Mouse (Mus musculus) A20 (cell line): Measurements from ENCODE around the gene Stpg4.

Source experiments
- DNase-seq: peaks from one replicate; pipeline ENCODE4 v3.0.0-alpha.2; 2011; ENCODE audit warnings: low read depth, low spot score

Stpg4 gene

DNA sequence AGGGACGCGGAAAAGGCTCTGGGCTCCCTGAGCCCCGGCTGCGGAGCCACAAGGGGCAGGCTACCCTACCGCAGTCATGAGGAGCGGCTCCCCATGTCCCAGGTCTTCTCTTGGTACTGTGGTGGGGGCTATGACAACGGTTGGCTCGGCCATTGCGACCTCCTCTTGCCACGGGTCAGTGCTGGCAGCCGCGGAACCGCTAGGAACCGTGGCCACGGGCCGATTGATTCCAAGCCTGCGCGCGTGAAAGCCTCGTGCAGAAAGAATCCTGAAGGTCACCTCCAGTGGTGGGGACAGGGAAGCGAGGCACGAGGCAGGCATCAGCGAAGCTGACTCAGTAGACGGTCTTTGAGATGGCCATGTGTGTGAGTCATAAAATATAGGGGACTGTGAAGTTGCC lies at the start of gene Stpg4:
Gene Stpg4 (minus strand): TSS at position 231 of the 400 bp plus-strand sequence.
- DNase-seq: no peak

DNA sequence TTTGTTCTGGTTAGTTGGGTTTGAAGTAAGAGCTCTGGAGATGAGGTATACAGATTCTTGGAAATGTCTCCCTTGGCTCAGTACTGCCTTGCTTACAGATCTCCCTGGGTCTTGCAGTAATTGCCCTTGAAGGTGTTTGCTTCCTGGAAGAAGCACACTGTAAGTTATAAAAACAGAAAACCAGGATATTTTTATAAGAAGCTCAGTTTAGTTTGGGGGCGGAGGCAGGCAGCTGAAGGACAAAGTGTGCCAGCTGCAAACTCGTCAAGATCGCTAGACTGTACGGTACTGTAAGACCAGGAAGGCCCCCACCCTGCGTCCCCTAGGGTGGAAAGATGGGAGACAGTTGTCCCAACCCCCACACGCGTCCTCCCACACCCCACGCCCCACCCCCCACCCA lies 47.8 kb upstream of the Stpg4 start:
- DNase-seq: no peak

DNA sequence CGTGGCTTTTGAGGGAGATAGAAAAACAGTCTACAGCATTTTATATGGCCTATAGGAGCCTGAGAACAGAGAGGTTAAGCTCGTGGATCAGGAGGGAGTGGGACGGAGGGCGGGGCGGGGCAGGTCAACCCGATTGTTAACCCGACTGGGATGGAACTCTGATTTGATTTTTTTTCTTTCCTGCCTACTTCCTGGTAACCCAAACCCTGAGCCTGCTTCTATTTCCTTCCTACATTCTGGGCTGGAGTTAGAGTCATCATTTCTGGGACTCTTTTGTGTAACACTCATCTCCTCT lies 46.9 kb upstream of the Stpg4 start:
- no peak for DNase-seq

DNA sequence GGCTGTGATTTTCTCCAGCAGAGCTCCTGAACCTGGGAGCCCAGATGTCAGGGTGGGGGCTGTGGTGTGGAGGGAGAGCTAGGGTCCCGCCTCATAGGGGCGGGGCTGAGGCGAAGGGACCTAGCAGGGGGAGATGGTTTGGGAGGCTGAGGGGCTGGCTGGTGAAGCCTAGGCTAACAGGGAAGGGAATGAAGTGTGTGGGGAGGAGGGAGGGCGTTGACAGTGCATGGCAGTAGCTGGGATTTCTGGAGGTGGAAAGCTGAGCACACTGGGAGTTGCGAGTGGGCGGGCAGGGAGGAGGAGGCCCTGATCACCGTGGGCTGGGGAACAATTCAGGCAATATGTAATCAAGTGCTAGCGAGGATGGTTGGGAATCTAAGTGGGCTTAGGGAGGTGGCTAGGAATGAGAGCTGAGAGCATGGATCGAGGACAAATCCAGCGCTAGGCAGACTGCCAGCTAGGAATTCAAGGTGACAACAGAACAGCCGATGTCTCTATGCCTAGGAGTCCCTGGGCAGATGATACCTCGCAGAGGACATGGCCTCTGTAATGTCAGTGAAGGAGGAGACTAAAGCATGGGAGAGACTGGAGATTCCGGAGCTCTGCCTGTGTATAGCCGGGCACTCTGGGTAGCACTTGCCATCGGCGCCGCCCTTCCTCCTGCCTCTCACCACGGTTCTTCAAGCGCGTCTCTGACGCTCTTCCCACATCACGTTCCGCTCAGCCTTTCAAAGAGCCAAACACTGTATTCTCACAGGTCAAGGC lies 46.4 kb upstream of the Stpg4 start:
- DNase-seq: no peak

DNA sequence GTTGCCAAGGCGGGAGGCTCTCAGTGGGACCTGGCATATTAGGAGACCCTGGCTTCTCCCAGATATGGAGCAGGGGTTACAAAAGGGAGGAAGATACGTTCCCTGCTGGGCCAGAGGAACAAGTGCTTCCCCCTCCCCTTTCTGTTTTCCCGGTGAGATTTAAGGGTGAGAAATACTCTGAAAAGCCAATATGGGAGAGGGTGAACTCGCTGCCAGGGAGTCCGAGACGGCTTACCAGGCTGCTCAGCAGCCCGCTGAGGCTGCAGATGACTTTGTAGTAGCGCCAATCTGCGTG lies 45.8 kb upstream of the Stpg4 start:
- DNase-seq: no peak

DNA sequence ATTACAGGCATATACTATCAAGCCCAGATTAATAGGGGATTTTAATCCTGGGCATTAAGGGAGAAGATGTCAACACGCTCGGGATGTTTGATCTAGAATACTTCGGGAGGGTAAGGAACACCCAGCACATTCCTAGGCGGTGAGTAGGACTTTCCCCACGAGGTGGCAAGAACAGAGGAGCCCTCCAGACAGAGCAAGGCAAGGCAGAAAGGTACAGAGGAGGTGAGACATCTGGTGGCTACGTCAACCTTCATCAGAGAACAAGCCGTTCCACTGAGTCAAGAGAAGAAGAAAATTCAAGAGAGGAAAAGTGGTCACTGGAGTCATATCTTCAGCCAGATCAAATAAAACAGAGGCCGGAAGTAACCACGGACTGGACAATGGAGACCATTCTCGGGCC lies 45.3 kb upstream of the Stpg4 start:
- DNase-seq: no peak

DNA sequence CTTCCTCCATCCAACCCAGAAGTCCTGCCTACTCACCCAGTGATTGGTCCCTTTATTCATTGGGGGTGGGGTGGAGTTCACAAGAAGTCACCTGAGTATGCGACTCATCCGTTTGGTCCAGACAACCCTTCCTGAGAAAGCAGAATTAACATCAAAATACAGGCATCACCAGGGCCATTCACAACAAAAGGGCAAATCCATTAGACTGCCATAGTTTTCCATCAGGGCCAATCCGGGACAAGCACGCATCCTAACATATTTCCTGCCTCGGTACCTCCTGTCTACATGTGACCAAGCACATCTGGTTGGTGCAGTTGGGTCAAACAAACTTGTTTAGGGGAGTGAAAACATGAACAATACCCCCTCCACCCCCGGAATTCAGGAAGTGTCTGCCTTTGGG lies 44.1 kb upstream of the Stpg4 start:
- no peak for DNase-seq

DNA sequence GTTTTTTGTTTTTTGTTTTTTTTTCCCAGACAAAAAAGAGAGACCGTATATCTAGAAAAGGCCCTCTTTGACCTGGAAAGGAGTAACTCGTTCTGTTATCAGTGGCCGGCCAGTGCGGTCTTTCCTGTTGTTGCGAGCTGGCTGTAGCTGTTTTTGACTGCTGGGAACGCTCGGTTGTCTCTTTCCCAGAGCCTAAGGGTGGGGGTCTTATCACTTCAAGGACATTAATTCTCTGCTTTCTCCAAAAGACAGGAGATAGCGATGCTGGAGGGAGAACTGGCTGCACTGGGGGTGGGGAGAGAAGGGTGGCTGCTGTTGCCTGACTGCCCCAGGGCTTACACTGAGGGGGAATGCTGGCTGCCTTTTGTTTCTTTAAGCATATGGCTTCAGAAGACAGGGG lies 43.3 kb upstream of the Stpg4 start:
- no peak for DNase-seq

DNA sequence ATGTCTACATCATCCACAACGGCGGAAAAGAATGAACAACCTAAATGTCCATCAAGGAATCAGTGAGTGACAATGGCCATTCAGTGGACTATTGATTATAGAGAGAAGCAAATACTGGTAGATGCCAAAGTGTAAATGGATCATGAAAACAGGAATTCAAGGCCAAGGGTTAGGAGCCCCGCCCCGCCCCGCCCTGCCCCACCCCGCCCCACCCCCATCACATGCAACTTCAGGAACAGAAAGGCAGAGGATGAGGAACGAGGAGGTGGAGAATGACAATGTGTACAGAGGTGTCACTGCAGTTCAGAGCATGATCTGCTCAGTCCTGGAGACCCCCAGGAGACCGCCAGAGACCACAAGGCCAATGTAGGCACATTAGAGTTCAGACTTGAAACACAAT lies 42.7 kb upstream of the Stpg4 start:
- DNase-seq: no peak

DNA sequence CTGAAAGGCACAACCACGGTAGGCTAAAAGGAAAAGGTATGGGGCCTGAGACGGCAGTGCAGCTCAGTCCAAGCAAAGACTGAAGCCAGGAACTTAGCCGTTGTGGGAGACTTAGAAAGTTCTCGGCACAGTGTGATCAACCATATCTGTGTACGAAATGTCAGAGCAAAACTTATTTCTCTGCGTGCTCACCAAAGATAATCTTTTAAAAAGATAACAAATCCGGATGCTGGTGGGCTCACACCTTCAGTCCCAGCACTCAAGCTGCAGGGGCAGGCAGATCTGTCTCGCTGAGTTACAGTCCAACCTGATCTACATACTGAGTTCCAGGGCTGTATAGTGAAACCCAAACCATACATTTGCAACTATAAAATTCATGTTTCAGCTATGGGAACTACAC lies 41.9 kb upstream of the Stpg4 start:
- no peak for DNase-seq

DNA sequence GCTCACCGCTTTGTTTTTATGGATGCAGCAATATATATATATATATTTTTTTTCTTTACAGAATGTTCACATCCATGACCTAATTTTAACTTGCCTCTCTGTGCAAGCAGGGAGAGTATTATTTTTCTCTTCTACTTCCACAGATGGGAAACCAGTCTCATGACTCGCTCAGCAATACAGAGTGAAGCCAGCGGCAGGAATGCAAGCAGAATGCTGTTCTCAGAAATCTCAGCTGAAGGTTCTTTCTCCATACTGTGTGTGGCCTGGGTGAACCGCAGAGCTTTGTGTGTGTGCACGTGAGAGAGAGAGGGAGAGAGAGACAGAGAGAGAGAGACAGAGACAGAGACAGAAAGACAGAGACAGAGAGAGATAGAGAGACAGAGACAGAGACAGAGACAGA lies 41.1 kb upstream of the Stpg4 start:
- no peak for DNase-seq

DNA sequence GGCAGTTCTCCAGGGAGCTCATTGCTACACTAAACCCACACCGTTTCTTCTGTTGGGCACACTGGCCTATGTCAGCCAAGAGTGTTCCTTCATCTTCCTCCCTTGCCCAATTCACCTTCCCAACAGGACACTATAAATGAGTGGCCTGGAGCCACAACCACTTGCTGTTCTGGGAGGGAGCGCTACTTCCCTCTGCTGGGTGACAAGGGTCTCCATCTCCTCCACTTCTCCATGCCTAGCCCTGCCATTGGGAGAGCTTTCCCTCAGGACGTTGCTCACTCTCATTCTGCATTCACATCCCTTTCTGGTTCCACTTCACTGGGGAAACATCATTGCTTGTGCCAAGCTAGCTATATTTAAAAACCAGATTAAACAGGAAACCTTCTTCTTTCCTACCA lies 34.0 kb upstream of the Stpg4 start:
- no peak for DNase-seq

DNA sequence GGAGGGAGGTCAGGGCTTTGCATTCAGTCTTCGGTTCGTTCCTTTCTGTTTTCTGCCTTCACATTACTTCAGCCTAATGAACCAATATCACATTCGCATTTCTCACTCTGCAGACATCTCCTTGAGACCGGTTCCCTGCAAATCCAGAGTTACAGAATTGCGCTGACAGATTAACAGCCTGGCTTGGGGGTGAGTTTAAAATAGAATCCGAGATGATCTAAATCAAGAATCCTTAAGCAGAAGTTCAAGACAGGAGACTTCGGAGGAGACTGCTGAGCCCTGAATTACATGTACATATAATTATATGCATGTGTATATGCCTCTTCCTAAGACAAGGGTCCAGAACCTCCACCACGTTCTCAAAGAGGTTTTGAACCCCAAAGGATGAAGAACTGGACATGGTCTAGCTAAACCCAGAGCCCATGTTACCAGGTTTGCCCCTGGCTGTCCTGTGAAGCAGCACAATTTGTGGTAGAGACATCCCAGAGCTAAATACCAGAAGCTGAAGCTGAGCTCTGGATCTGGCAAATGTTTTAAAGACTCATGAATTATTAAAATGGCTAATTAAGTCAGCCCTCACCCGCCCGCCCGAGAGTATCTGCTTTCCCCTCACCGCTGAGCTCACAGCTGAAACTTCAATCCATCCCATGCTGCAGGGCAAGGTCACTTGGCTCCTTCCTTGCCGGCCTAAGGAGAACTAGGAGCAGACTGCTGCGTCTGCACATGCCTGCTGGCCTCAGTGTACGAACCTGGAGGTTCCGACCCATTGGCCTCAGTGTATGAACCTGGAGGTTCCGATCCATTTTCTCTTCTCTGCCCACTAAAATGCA lies 33.3 kb upstream of the Stpg4 start:
- DNase-seq: no peak

DNA sequence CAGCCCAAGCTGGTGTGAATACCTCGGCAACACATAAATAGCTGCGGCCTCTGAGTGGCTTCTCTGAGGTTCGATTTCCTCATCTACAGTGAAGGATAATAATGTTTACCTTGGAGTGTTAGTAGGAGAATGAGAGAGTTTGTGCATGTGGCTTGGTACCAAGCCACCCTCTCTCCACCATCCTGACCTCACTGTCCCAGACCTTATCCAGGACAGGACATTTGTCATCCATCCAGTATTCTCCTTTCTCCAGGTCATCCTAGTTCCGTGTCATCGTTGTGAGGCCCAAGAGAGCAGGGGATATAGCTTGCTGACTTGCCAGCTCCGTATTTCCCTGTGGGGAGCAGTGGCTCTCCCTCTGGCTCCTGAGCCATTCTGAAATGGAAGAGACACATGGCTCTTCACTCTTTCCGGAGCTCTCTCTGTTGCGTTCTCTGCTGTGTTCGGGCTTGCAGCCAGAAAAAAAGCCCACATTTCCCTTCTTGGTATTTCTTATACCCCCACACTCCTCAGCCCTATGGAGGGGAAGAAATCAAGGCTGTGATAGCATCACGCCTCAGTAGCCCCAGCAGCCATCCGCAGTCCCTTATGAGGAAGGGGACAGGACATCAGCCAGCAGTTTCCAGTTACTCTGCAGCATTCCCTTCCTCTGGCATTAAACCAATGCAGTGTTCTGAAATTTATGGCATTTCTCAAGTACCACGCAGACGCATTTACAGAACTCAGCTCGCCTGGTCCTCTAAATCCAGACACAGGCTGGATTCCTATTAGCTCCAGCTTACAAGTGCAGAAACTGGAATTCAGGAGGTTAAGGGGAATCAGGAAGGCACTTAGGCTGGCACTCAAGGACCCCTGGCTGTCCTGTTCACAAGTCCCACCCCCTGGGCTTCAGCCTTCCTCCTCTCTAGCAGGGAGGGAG lies 32.5 kb upstream of the Stpg4 start:
- DNase-seq: no peak

DNA sequence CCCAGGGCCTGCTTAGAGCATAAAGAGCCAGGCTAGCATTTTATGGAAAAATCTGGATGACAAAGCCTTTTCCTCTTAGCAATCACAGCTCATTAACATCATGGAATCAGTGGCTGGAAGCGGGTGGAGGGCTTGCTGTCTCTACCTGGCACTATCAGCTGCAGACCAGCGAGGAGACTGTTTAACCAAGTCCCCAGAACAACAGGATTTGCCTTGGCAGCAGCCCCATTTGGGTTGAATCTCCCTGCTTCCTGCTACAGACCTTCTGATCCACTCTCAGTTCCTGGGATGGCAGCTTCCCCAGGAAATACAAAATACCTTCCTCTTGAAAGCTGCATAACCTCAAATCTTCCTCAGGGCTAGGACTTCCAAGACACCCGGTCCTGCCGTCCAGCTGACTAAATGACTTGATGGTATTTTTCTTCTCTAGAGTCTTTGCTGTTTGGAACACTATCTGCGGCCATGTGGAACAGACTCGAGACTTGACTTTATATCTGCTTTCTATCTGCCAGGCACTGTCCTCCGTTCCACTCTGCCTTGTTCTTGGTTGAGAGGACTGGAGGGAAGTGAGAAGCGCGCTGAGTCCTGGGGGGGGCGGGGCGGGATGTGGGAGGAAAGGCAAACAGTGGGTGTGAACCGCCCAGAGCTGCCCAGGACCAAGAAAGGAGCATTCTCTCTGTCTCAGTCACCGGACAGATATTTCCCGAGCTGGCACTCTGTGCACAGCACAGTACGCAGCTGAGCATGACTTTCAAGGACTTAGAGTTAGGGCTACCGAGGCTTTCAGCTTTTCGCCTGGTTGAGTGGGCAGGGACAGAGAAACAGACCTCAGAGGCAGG lies 31.6 kb upstream of the Stpg4 start:
- DNase-seq: peak; percentile 71

DNA sequence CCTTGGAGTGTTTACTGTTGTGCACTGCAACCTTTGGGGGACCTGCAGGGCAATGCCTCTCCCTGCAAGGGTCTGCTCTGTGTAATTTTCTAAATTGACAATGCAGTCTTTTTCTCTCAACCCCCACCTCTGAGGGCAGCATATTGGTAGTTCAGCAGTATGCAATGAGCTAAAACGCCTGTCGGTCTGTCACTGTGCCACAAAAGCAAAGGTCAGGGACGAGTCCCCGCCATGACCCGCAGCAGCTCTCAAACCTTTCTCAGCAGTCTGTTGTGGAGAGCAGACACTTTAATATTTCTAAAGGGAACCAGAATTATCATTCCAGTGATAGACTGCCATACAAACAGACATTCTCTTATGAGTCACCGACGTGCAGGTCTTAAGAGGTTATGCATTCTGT lies 30.4 kb upstream of the Stpg4 start:
- DNase-seq: no peak

DNA sequence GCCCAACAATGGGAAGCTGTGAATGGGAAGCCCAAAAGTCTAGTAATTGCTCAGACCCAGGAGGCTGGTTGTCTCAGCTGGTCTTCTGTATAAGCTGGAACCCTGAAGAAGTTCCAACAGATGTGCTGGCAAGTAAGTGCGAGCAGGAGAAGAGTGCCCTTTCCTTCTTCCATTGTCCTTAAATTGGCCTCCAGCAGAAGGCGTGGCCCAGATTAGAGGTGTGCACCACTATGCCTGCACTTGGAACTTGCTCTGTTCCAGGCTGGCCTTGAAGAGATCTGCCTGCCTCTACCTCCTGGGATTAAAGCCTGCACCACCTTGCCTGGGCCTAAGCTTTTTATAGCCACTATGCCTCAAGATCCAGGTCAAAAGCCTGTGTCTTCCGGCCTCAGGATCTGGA lies 26.6 kb upstream of the Stpg4 start:
- no peak for DNase-seq

DNA sequence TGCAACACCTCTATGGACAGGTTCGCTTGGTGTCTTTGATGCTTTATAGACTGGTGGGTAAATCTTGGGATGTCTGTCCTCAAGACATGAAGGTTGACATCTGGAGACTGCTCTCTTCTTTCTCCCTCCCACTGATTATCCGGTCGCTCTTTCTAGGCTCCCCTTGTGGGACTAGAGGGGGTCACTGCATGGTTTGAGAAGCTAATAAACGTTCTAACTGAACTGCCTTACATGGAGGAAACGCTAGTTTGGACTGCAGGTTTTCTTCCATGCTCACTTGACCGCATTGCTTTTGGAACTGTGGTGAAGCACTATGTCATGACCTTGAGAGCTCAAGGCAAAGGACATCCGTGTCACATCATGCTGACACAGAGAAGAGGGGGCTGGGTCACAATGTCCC lies 25.8 kb upstream of the Stpg4 start:
- DNase-seq: no peak

DNA sequence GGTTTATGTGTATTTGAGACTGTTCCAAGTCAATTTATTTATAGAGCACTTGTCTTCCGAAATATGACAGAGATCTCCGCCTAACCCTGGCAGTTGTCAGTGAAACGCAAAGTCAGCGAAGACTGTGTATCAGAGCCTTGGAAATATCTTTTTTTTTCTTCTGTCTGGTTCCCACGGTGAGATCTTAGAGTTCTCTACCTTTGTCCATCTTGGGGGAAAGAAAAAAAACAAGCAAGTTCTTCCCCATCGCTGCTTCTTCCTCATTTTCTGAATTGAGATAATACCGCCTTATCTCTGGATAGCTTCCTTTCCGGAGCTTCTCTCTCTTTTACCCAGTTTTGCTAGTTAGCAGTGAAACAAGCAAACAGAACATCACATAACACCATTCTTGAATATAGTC lies 21.3 kb upstream of the Stpg4 start:
- no peak for DNase-seq

DNA sequence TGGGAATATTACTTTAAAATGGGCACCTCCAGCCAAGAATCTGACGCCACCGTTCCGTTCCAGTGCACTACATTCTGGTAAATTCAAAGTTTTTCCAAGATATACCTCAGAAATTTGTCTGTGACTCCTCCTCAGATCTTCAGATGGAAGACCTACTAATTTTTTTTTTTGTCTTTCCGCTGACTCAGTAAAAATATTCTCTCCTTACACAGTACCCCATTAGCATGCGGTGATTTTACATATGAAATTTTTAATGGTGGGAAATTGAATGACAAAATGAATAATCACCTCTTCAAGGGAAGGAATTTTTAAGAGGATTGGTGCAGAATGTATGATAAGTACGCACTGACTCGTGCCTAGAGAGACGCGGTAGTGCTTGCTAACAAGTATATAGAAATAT lies 20.8 kb upstream of the Stpg4 start:
- no peak for DNase-seq

DNA sequence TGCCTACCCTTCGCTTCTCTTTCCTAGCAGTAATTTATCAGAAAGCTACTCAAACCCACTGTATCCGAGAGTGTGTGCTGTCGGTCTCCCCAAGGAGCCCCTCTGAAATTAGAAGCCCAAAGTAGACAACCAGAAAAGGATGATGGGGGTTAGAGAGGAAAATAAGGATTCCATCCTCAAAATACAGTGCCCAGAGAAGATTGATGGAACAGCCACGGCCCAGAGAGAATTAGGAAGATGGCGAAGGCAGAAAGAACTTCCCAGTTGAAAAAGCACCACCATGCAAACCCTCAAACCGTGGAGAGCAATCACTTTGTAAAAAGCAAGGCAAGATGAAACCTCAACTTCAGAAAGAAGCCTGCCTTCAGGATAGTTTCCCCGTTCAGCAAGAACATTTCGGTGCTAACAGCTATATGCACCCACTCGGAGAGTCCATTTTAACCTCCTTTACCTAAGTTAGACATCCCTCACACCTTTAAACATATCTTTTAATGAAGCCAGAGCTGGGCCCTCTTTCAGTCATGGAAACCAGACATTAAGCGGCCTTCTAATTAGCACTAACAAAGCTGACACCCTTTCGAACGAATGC lies 20.2 kb upstream of the Stpg4 start:
- no peak for DNase-seq
